Mouse (Mus musculus): ENCODE results near the gene Srsf2. TPM values are rescaled to one million over a fixed set of nuclear protein-coding genes. Genes with fewer than 3 reads are reported as not detected.

Gene Srsf2
- polyA plus RNA-seq, 1 experiment from 2014 or later: 1,163 TPM

DNA sequence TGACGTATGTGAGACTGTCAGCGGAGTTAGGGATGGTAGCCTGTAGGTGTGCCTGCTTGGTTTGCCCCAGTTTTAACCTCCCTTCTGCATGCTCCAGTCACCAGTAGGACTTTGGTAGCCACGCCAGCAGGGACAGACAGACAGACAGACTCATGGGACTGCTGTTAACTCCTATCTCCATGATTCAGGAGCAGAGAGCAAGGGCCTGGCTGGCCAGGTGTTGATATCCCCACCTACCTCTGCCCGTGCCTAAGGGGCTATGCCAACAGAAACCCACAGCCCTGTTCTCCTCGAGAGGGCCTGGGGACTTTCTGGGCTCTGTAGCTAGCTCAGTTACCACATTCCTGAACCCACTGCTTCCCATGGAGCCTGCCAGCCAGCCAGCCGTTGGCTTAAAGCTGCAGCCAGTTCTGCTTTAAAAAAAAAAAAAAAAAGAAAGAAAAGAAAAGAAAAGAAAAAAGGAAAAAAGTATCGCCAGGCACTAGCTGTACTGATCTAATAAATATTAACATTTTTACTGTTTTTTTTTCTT, 37.9 kb downstream of the Srsf2 start:
- Histone ChIP-seq H3K4me2 (ENCODE audit: low read depth, low read length) (no peak overlapping the region), H3K36me3 (replicated peaks; ENCODE audit: control insufficient read depth, insufficient read depth, low read depth, low read length) (no peaks in the 10 kb centered on the region), H3K27me3 (ENCODE audit: control insufficient read depth, insufficient read depth, low read length) (no peaks in the 10 kb centered on the region), H3K4me1 (ENCODE audit: control insufficient read depth, insufficient read depth, low read length) (peaks cover 27% of the 10 kb centered on the region), H3K9ac (replicated peaks; ENCODE audit: low read length) (peak overlapping the region; percentile 2; the same call in 1 of the 2 replicates), H3K4me3 (ENCODE audit: low read depth, low read length) (no peak overlapping the region), H3K27ac (replicated peaks; ENCODE audit: low read depth, low read length) (peak overlapping the region; percentile 87), H3K9me3 (replicated peaks; ENCODE audit: control insufficient read depth, low read length) (no peaks in the 10 kb centered on the region)
- ATAC-seq (replicated peaks; ENCODE audit: insufficient number of reproducible peaks, low FRiP score, low TSS enrichment, low read depth) (no peak), DNase-seq (ENCODE audit: low spot score) (peak; percentile 44)
- whole genome bisulfite sequencing: 22% methylated on average over 7 of the region's 7 CpGs

DNA sequence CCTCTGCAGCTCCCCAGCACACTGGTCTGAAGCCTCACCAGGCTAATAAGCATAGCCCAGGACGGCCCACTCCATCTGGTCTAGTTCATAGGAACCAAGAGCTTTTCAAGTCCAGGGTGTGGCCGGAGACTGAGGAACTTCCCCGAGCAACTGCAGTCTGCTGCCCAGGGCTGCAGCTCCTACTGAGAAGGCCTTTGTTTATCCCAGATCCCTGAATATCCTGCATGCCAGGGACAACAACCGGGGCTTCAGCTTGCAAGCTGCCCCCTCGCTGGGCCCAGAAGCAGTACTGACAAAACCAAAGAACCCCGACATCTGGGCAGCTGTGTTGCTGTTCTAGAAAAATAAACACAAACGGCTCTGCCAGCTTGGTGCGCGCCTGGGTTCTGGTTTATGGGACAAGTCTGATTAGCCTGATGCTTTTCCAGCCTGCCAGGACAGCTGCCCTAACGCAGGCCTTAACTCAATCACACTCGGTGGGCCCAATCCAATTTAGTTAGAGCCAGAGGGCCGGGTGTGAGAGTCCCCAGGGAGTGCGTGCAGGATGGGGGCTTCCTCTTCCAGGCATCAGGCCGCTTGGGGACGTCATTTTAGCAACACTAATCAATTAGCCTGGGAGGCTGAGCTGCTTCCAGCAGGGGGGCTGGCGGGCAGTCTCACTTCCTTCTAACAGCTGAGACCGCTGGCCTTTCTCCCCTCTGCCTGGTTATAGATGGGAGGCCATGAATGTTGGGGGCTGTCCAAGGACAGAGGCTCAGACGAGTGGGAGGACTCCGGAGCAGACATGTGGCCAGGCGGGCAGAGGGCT, 38.6 kb downstream of the Srsf2 start:
- ATAC-seq (replicated peaks; ENCODE audit: insufficient number of reproducible peaks, low FRiP score, low TSS enrichment, low read depth) (no peak), DNase-seq (ENCODE audit: low spot score) (peak; percentile 66)
- H3K4me3 ChIP-seq (ENCODE audit: low read depth, low read length): no peak overlapping the region
- no peaks in the 10 kb centered on the region for H3K27me3 ChIP-seq (ENCODE audit: control insufficient read depth, insufficient read depth, low read length)
- WGBS: 4% methylated on average over 20 of the region's 20 CpGs
- no peak overlapping the region for H3K4me2 ChIP-seq (ENCODE audit: low read depth, low read length)
- H3K9ac ChIP-seq (replicated peaks; ENCODE audit: low read length): peak overlapping the region; percentile 34
- H3K4me1 ChIP-seq (ENCODE audit: control insufficient read depth, insufficient read depth, low read length): peaks cover 27% of the 10 kb centered on the region
- H3K9me3 ChIP-seq (replicated peaks; ENCODE audit: control insufficient read depth, low read length): no peaks in the 10 kb centered on the region
- no peaks in the 10 kb centered on the region for H3K36me3 ChIP-seq (replicated peaks; ENCODE audit: control insufficient read depth, insufficient read depth, low read depth, low read length)
- H3K27ac ChIP-seq (replicated peaks; ENCODE audit: low read depth, low read length): peak overlapping the region; percentile 87

GRCm38 (mm10) chr11:116813610-116814009, 39.3 kb downstream of the Srsf2 start:
- Histone ChIP-seq H3K9ac (replicated peaks; ENCODE audit: low read length) (no peak overlapping the region; the same call in 1 of the 2 replicates), H3K9me3 (replicated peaks; ENCODE audit: control insufficient read depth, low read length) (no peaks in the 10 kb centered on the region), H3K27ac (replicated peaks; ENCODE audit: low read depth, low read length) (peak overlapping the region; percentile 87), H3K27me3 (ENCODE audit: control insufficient read depth, insufficient read depth, low read length) (no peaks in the 10 kb centered on the region), H3K4me2 (ENCODE audit: low read depth, low read length) (no peak overlapping the region), H3K4me1 (ENCODE audit: control insufficient read depth, insufficient read depth, low read length) (peaks cover 27% of the 10 kb centered on the region), H3K36me3 (replicated peaks; ENCODE audit: control insufficient read depth, insufficient read depth, low read depth, low read length) (no peaks in the 10 kb centered on the region), H3K4me3 (ENCODE audit: low read depth, low read length) (no peak overlapping the region)
- 78% methylated on average over 13 of the region's 13 CpGs for WGBS
- ATAC-seq (replicated peaks; ENCODE audit: insufficient number of reproducible peaks, low FRiP score, low TSS enrichment, low read depth): no peak
- DNase-seq (ENCODE audit: low spot score): no peak

DNA sequence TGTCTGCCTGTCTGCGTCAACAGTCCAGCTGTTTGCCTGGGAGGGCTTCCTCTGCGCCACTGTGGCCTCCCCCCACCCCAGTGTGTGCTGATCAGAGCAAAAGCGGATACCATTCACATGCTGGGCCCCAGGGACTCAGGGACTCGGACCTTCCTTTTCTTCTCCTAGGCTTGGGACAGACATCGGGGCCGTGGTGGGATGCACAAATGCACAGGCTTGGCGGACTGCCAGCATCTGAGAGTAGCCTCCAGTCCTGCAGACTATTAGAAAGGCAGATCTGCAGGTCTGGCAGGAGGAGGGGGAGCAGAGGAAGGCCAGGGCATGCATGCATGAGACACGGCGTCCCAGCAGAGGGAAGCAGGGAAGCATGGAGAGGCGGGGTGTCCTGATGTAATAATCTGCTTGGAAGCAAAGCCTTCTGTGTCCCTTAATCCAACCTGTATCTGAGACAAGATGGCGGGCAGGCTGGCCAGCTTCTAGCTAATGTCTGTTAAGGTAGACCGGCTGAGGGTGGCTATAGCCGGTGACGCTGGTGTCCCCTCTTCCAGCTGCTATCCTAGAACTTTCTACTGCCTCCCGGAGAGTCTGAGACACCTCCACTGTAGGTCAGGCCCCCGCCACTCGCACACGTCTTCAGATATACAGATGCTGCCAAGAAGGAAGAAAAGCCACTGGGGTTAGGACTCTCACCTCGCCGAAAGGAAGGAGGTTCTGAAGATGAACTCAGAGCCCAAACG, 39.9 kb downstream of the Srsf2 start:
- H3K4me3 ChIP-seq (ENCODE audit: low read depth, low read length): no peak overlapping the region
- H3K9me3 ChIP-seq (replicated peaks; ENCODE audit: control insufficient read depth, low read length): no peaks in the 10 kb centered on the region
- no peaks in the 10 kb centered on the region for H3K36me3 ChIP-seq (replicated peaks; ENCODE audit: control insufficient read depth, insufficient read depth, low read depth, low read length)
- H3K4me2 ChIP-seq (ENCODE audit: low read depth, low read length): peak overlapping the region; percentile 6; the same call in 1 of the 2 replicates
- H3K4me1 ChIP-seq (ENCODE audit: control insufficient read depth, insufficient read depth, low read length): peaks cover 27% of the 10 kb centered on the region
- ATAC-seq (replicated peaks; ENCODE audit: insufficient number of reproducible peaks, low FRiP score, low TSS enrichment, low read depth): peak; percentile 27
- no peaks in the 10 kb centered on the region for H3K27me3 ChIP-seq (ENCODE audit: control insufficient read depth, insufficient read depth, low read length)
- H3K27ac ChIP-seq (replicated peaks; ENCODE audit: low read depth, low read length): peak overlapping the region; percentile 87
- DNase-seq (ENCODE audit: low spot score): peak; percentile 80
- no peak overlapping the region; the same call in 1 of the 2 replicates for H3K9ac ChIP-seq (replicated peaks; ENCODE audit: low read length)
- WGBS: 45% methylated on average over 21 of the region's 21 CpGs

DNA sequence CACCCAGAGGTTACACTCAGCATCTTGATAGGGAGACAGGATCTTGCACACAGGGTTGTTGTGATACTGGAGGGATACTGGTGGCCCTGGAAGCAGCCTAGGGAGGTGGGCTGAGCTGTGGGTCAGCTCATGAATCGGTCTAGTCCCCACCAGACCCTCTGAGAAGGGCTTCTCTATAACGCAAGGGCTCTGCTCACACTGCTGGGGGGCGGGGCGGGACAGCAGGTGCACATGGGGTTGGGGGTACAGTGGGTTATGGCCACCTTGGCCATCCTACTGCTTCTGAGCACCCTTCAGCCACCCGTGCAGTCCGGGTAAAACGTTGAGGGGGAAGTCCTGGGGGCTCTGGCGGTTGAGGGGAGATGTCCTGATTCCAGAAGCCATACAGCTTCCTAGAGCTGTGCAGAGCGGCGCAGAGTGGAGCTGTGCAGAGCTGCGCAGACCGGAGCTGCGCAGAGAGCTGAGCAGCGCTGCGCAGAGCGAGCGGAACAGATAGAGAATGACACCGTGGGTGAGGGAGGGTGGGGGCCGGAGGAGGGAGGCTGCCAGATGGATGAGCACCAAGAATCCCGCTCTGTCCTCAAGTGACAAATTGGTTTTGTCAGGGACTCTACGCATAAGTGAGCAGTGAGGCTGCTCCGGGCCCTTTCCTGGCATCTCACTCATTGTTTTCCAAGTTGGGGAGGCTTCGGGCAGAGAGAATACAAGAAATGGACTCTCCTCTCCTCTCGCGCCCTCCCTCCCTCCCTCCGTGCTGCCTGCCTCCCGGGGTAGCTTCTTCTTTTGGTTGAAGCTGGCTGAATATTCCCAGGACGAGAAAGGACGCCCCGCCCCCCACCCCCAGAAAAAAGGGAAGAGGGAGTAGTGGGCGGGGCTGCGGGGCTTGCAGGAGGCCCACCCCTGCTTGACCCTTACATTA, 41.7 kb downstream of the Srsf2 start:
- H3K4me3 ChIP-seq (ENCODE audit: low read depth, low read length): peak overlapping the region; percentile 23
- 6% methylated on average over 28 of the region's 32 CpGs for WGBS
- H3K4me2 ChIP-seq (ENCODE audit: low read depth, low read length): peak overlapping the region; percentile 56
- no peaks in the 10 kb centered on the region for H3K36me3 ChIP-seq (replicated peaks; ENCODE audit: control insufficient read depth, insufficient read depth, low read depth, low read length)
- no peaks in the 10 kb centered on the region for H3K27me3 ChIP-seq (ENCODE audit: control insufficient read depth, insufficient read depth, low read length)
- ATAC-seq (replicated peaks; ENCODE audit: insufficient number of reproducible peaks, low FRiP score, low TSS enrichment, low read depth): peak; percentile 83
- H3K9ac ChIP-seq (replicated peaks; ENCODE audit: low read length): peak overlapping the region; percentile 33; the same call in 1 of the 2 replicates
- H3K9me3 ChIP-seq (replicated peaks; ENCODE audit: control insufficient read depth, low read length): no peaks in the 10 kb centered on the region
- peak; percentile 76 for DNase-seq (ENCODE audit: low spot score)
- peaks cover 27% of the 10 kb centered on the region for H3K4me1 ChIP-seq (ENCODE audit: control insufficient read depth, insufficient read depth, low read length)
- peak overlapping the region; percentile 66 for H3K27ac ChIP-seq (replicated peaks; ENCODE audit: low read depth, low read length)

DNA sequence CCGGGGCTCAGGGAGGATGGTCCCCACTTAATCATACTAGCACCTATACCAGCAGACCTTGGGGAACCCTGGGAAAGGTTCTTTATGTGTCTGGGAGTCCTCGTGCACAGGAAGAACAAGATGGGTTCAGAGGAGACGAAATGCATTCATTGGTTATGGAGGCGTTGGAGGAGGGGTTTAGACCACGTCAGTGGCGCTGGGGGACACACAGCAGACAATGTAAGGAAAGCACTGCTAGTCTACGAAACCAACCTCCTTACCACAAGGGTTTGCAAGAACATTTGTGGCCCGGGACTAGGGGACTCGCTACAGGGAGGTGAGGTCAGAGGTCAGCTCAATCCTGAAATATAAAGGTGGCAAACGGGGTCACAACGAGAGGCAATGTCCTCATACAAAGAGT, 42.4 kb downstream of the Srsf2 start:
- H3K9me3 ChIP-seq (replicated peaks; ENCODE audit: control insufficient read depth, low read length): no peaks in the 10 kb centered on the region
- no peak overlapping the region for H3K9ac ChIP-seq (replicated peaks; ENCODE audit: low read length)
- H3K36me3 ChIP-seq (replicated peaks; ENCODE audit: control insufficient read depth, insufficient read depth, low read depth, low read length): no peaks in the 10 kb centered on the region
- no peak overlapping the region for H3K4me3 ChIP-seq (ENCODE audit: low read depth, low read length)
- no peaks in the 10 kb centered on the region for H3K27me3 ChIP-seq (ENCODE audit: control insufficient read depth, insufficient read depth, low read length)
- H3K27ac ChIP-seq (replicated peaks; ENCODE audit: low read depth, low read length): no peak overlapping the region
- 57% methylated on average over 11 of the region's 11 CpGs for WGBS
- no peak overlapping the region for H3K4me2 ChIP-seq (ENCODE audit: low read depth, low read length)
- H3K4me1 ChIP-seq (ENCODE audit: control insufficient read depth, insufficient read depth, low read length): peaks cover 26% of the 10 kb centered on the region
- DNase-seq (ENCODE audit: low spot score) (no peak), ATAC-seq (replicated peaks; ENCODE audit: insufficient number of reproducible peaks, low FRiP score, low TSS enrichment, low read depth) (no peak)

DNA sequence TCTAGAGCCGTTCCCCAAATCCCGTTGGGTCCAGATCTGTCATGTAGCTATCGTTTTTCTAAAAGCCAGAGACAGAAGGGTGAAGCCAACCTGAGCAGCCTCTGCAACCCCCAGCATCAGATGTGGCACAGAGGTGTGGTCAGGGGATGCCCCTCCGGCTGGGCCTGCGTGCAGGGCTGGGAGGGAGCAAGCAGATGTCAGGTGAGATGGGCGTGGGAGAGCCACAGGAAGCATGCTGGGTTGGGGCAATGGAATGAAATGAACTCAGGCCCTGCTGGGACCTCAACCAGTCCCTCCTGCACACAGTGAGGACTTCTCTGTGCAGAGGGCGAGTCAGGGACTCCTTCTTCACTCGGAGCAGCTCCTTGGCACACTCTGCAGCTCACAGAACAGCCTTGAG, 43.4 kb downstream of the Srsf2 start:
- ATAC-seq (replicated peaks; ENCODE audit: insufficient number of reproducible peaks, low FRiP score, low TSS enrichment, low read depth): no peak

More for the DNA sequence above, 43.4 kb downstream of the Srsf2 start:
- WGBS: 83% methylated on average over 8 of the region's 8 CpGs
- DNase-seq (ENCODE audit: low spot score): no peak
- H3K36me3 ChIP-seq (replicated peaks; ENCODE audit: control insufficient read depth, insufficient read depth, low read depth, low read length): no peaks in the 10 kb centered on the region
- H3K4me3 ChIP-seq (ENCODE audit: low read depth, low read length): no peak overlapping the region
- H3K4me1 ChIP-seq (ENCODE audit: control insufficient read depth, insufficient read depth, low read length): peaks cover 18% of the 10 kb centered on the region
- H3K27ac ChIP-seq (replicated peaks; ENCODE audit: low read depth, low read length): no peak overlapping the region
- H3K4me2 ChIP-seq (ENCODE audit: low read depth, low read length): no peak overlapping the region
- no peaks in the 10 kb centered on the region for H3K27me3 ChIP-seq (ENCODE audit: control insufficient read depth, insufficient read depth, low read length)
- H3K9ac ChIP-seq (replicated peaks; ENCODE audit: low read length): no peak overlapping the region
- H3K9me3 ChIP-seq (replicated peaks; ENCODE audit: control insufficient read depth, low read length): no peaks in the 10 kb centered on the region

Measured in embryonic facial prominence, embryonic 11.5 days (tissue).